Mouse (Mus musculus) effector memory CD4-positive, alpha-beta T cell, adult 5 months (primary cell): ENCODE measurements around the gene Blnk. TPM values are rescaled to one million over a fixed set of nuclear protein-coding genes. Genes with fewer than 3 reads are reported as not detected.

ENCODE experiments used
- polyA plus RNA-seq: library from polyadenylated mRNA; unstranded; fragments of 100-300 nt; shearing (Covaris generic); gene quantifications from one replicate; pipeline ENCODE4 v1.2.1, GENCODE M21; 2017

The Blnk gene
- 0.25 TPM for polyA plus RNA-seq

DNA sequence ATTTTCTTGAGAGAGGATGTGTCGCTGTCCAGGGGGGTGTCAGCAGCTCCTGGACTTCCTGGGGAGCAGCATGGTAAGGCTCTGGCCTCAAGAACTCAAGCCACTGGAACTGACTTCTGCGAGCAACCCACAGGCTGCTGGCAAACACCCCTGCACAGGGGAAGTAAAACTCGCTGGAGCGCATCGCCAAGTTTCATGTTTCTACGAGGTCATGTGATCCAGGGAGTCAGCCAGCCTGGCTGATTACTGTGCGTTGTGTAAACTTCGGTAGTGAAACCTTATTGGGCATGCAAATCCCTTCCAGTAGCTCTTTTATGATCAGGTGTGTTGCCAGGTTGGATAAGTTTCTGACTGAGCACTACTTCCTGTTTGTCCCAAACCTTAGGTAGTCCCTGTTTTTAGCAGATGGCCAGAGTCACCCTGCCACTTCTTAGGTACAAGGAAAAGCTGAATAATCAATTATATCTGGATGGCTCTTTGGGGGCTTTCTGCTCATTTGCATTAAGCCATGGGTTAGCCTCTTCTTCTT lies at the start of gene Blnk:
TSS of gene Blnk (minus strand) at position 479 of the 529 bp plus-strand sequence.

DNA sequence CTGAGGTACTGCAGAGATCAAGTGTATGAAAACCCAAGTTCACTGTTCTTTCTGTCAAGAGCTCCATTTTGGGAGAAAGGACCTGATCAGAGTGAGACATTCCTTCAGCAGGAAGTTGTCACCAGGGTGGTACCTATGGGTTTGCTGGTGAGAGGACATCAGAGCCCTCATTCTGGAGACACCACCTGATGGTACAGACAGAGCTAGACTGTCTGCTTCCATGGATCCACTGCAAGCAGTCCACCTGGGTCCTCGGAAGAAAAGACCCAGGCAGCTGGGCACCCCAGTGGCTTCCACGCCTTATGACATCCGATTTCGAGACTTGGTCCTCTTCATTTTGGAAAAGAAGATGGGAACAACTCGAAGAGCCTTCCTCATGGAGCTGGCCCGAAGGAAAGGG lies 34.9 kb upstream of the Blnk start, which contains the start of gene Dntt:
TSS of gene Dntt (plus strand) at position 57 of the 400 bp plus-strand sequence.

DNA sequence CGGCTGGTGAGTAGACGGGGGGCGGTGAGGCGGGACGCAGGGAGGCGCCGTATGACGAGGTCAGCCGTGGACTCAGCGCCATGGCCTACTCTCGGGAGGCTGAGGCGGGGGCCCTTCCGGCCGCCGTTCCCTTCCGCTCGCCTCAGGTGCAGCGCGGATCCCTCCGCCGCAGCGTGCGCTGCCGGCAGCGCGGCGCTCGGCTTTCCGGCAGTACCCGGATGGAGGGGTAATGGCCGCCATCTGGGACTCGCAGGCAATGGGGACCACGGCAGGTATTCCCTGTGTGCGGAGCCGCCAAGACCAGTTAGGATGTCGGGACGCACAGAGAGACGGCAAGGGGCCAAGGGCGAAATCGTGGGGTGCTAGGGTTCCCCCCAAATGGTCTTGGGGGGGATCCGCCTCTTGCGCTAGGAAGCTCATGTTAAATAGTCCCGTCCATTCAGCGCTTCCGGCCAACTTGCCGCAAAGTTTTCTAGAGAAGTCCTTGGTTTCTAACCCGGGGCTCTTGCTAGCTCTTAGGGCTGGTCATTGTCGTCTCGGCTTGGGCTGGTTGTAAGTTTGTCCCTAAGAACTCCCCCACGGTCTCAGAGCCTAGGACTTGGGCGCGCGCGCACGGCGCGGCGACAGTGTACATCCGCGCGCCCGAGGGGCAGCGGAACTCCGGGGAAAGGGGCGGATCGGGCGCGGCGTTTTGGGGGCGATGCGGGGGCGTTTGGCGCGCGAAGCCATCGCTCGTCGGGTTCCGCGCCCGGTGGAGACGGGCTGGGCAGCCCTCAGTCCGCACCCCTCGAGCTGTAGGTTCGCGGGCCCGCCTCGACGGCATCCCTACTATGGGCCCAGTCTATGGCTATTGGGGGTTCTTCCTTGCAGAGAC lies 99.6 kb downstream of the Blnk start, which contains the start of gene Zfp518a:
TSS of gene Zfp518a (plus strand) at position 187 of the 874 bp plus-strand sequence.

Other genes with a start within 250 kb of the Blnk start
- not detected for gene Cc2d2b, start 245.8 kb downstream of the Blnk start, polyA plus RNA-seq
- 1.2 TPM for gene Ccnj, start 163.3 kb downstream of the Blnk start, polyA plus RNA-seq
- 14.0 TPM for gene Zfp518a, start 99.8 kb downstream of the Blnk start, polyA plus RNA-seq
- not detected for gene Dntt, start 34.7 kb upstream of the Blnk start, polyA plus RNA-seq
- gene Opalin, start 82.6 kb upstream of the Blnk start, polyA plus RNA-seq = not detected
- gene Tll2, start 212.3 kb upstream of the Blnk start, polyA plus RNA-seq = not detected